Mouse (Mus musculus) G1E (cell line): ENCODE measurements around the gene Ethe1.

Source experiments
- CTCF ChIP-seq: IDR thresholded peaks from 2 replicates; pipeline ENCODE4 v1.5.1; 2012; ENCODE audit warnings: low read depth, low read length, inconsistent platforms, mixed read lengths
- GATA1 ChIP-seq: IDR thresholded peaks from 2 replicates; pipeline ENCODE4 v1.6.1; 2012; ENCODE audit warnings: borderline replicate concordance, low read length, inconsistent platforms, mixed read lengths
- POLR2AphosphoS5 ChIP-seq: IDR thresholded peaks from 2 replicates; pipeline ENCODE4 v1.6.1; 2012; ENCODE audit warnings: low read depth, low read length, inconsistent platforms; ENCODE audit not compliant: insufficient replicate concordance
- TAL1 ChIP-seq: conservative IDR thresholded peaks from 2 replicates; pipeline ENCODE4 v1.6.1; 2012; ENCODE audit warnings: low read depth, low read length, inconsistent platforms, mixed read lengths

- TF ChIP-seq CTCF, result 0 out of 2 replicates have a peak, but pooled peaks have one; percentile 28
- no peak for TF ChIP-seq TAL1
- TF ChIP-seq POLR2AphosphoS5, result no peak
- TF ChIP-seq GATA1, result no peak
Observed at GRCm38 (mm10) chr7:24572455-24572854, 14.9 kb upstream of the Ethe1 start.
